Mouse (Mus musculus) kidney, postnatal 0 days (tissue): Measurements from ENCODE around the gene Cfap46. TPM values are rescaled to one million over a fixed set of nuclear protein-coding genes. Genes with fewer than 3 reads are reported as not detected.

ENCODE experiments used
- ATAC-seq: fragments of 200-750 bp; cut with Nextera tagmentation; replicated peaks from 2 replicates; pipeline ENCODE4 v1.8.0; 2017; ENCODE audit warnings: low read depth, moderate number of reproducible peaks, moderate TSS enrichment, moderate library complexity; ENCODE audit not compliant: low FRiP score
- DNase-seq: peaks from one replicate; pipeline ENCODE4 v3.0.0-alpha.2; 2016; ENCODE audit warnings: low spot score
- H3K27ac ChIP-seq: fragments of 300-500 bp; sonication (generic); 2 replicates; pipeline ENCODE4 v1.5.1; 2014; ENCODE audit warnings: mild to moderate bottlenecking
- H3K27me3 ChIP-seq: fragments of 300-500 bp; sonication (generic); 2 replicates; pipeline ENCODE4 v1.6.1; 2014; ENCODE audit warnings: low read length, mixed read lengths; ENCODE audit not compliant: insufficient read depth
- H3K36me3 ChIP-seq: fragments of 300-500 bp; sonication (generic); 2 replicates; pipeline ENCODE4 v1.6.1; 2014; ENCODE audit warnings: low read length, mixed read lengths; ENCODE audit not compliant: insufficient read depth
- H3K4me1 ChIP-seq: fragments of 300-500 bp; sonication (generic); replicated peaks from 2 replicates; pipeline ENCODE4 v1.6.1; 2014; ENCODE audit warnings: antibody characterized with exemption, low read length, mixed read lengths; ENCODE audit not compliant: insufficient read depth
- H3K4me2 ChIP-seq: fragments of 300-500 bp; sonication (generic); 2 replicates; pipeline ENCODE4 v1.6.1; 2014; ENCODE audit warnings: mild to moderate bottlenecking, low read length, moderate library complexity, mixed read lengths
- H3K4me3 ChIP-seq: fragments of 300-500 bp; sonication (generic); replicated peaks from 2 replicates; pipeline ENCODE4 v1.5.1; 2014; ENCODE audit warnings: low read depth, low read length
- H3K9ac ChIP-seq: fragments of 300-500 bp; sonication (generic); 2 replicates; pipeline ENCODE4 v1.6.1; 2014; ENCODE audit warnings: low read depth, low read length
- H3K9me3 ChIP-seq: fragments of 300-500 bp; sonication (generic); replicated peaks from 2 replicates; pipeline ENCODE4 v1.6.1; 2016; ENCODE audit warnings: low read length, inconsistent platforms, mixed read lengths
- CTCF ChIP-seq: IDR thresholded peaks from 2 replicates; pipeline ENCODE4 v1.5.1; 2016; ENCODE audit warnings: antibody characterized with exemption, low read depth, mild to moderate bottlenecking, moderate library complexity
- WGBS: fragments of 180-500 bp; shearing (Covaris S2); extraction: QIAGEN DNeasy Blood & Tissue Kit; methylation state at CpG from one replicate; pipeline ENCODE4 v1.1.7; 2014; 5-methylcytosine and 5-hydroxymethylcytosine counted together
- polyA plus RNA-seq: library from polyadenylated mRNA; unstranded; fragments of >200 nt; fragmentation: Nextera tagmentation; extraction: Ambion mirVana; gene quantifications from 2 replicates; pipeline ENCODE4 v1.2.1, GENCODE M21; 2015

Cfap46 gene
- polyA plus RNA-seq, 1 experiment from 2014 or later: not detected

DNA sequence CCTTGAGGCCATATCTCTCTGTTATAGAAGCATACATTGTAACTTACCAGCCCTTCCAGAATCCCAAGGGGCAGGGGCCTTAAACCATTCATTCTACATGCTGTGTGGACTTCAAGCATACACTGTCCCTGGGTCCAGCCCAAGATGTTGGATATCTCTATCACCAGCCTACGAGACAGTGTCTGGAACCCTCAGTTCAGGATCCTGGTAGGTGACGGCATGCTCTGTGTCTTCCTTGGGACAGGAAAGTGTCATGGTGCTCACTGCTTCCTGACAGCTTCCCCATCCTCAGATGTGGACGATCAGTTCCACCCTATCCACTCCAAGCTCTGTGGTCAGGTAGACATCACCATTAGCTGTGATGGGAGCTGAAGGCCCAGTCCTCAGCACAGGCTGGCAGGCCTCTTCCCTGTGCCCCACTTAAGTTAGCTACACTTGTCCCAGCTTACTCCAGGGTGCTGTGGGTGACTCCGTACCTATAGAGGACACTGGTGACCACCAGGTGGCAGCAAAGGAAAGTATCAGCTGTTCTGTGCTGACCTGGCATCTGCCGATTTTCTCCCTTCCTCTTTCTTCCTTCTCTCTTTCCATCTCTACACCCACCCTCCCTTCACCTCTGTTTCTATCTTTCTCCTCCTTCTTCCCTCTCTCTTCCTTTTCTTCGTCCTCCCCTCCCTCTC, 19.7 kb upstream of the Cfap46 start:
- WGBS: 27% methylated on average over 6 of the region's 6 CpGs

DNA sequence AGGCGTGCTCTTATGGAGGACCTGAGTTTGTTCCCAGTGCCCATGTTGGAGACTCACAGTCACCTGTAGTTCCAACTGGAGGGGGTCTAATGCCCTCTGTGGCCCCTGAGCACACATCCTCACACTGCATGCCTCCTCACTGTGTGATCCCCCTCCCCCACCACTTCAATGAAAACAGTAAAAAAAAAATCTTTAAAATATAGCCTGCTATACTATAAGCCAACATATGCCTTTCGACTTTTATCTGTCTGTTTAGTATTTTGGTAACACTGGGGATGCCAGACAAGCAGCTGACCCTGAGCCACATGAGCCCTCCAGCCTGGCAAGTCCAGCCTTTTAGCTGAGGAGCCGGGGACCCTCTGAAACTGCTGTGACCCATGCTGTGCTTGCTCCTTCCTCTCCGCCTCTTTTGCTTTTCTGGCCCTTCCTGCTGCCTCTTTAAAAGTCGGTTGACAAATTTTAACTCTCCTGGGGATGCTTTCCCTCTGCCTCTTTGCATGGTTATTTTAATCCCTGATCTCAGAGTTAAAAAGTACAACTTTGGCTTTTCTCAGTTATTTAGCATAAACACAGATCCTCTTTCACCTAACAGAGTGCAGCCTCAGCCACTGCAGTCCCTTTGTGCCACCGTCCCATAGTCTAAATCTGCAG, 18.2 kb upstream of the Cfap46 start:
- H3K9ac ChIP-seq: no peak overlapping the region
- H3K27me3 ChIP-seq: no peaks in the 10 kb centered on the region; the same call in 1 of the 2 replicates
- H3K4me2 ChIP-seq: no peak overlapping the region
- no peak overlapping the region for H3K4me3 ChIP-seq
- TF ChIP-seq CTCF: no peak
- no peaks in the 10 kb centered on the region for H3K4me1 ChIP-seq
- H3K9me3 ChIP-seq: no peaks in the 10 kb centered on the region
- DNase-seq: no peak
- WGBS: 41% methylated on average over 6 of the region's 6 CpGs
- no peak overlapping the region for H3K27ac ChIP-seq
- ATAC-seq: no peak
- no peaks in the 10 kb centered on the region for H3K36me3 ChIP-seq

More for the DNA sequence above, 19.7 kb upstream of the Cfap46 start:
- ATAC-seq (0 out of 2 replicates have a peak, but pooled peaks have one; percentile 49), DNase-seq (peak; percentile 85)
- Histone ChIP-seq H3K4me2 (no peak overlapping the region), H3K27ac (no peak overlapping the region), H3K9ac (no peak overlapping the region), H3K36me3 (no peaks in the 10 kb centered on the region), H3K4me1 (no peaks in the 10 kb centered on the region), H3K4me3 (no peak overlapping the region), H3K27me3 (no peaks in the 10 kb centered on the region; the same call in 1 of the 2 replicates), H3K9me3 (no peaks in the 10 kb centered on the region)
- TF ChIP-seq CTCF: peak; percentile 91

DNA sequence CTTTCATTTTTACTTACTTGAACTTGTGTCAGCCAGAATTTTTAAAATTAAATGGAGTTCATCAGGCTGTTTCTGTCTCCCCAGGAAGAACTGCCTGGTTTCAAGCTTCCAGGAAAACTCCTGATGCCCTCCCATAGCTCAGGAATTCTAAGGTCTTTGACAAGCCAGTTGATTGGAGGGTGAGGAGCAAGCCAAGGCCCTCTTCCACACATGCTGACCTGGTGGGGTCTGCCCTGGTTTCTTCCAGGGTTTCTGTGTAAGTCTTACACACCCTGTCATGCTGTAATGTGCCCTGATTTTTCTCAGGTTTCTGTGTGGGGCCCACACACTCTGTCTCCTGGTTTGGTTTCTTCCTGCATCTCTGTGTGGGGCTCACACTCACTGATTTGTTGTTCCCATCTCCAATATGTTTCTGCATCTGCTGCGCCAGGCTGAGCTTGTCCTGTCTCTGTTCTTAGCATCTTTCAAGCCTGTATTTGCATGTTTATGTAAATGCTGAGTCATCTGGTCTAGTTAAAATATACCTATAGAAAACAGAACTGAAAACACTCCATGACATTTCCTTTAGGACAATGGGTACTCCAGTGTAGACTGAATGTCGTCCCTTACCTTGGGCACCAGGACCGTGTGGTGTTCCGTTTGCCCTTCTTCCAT, 9.2 kb upstream of the Cfap46 start:
- Histone ChIP-seq H3K4me2 (no peak overlapping the region), H3K9ac (no peak overlapping the region), H3K4me3 (no peak overlapping the region), H3K36me3 (no peaks in the 10 kb centered on the region), H3K4me1 (no peaks in the 10 kb centered on the region), H3K27me3 (no peaks in the 10 kb centered on the region), H3K27ac (no peak overlapping the region), H3K9me3 (no peaks in the 10 kb centered on the region)
- ATAC-seq (no peak), DNase-seq (no peak)
- 93% methylated on average over 4 of the region's 4 CpGs for WGBS
- TF ChIP-seq CTCF: no peak

GRCm38 (mm10) chr7:139692211-139692610, 8.6 kb upstream of the Cfap46 start:
- TF ChIP-seq CTCF: no peak
- H3K4me3 ChIP-seq: no peak overlapping the region
- no peak overlapping the region for H3K9ac ChIP-seq
- no peak for DNase-seq
- WGBS: 80% methylated on average over 11 of the region's 11 CpGs
- no peak for ATAC-seq
- H3K9me3 ChIP-seq: no peaks in the 10 kb centered on the region
- H3K27ac ChIP-seq: no peak overlapping the region
- no peaks in the 10 kb centered on the region for H3K27me3 ChIP-seq
- no peak overlapping the region for H3K4me2 ChIP-seq
- H3K36me3 ChIP-seq: no peaks in the 10 kb centered on the region
- H3K4me1 ChIP-seq: no peaks in the 10 kb centered on the region

DNA sequence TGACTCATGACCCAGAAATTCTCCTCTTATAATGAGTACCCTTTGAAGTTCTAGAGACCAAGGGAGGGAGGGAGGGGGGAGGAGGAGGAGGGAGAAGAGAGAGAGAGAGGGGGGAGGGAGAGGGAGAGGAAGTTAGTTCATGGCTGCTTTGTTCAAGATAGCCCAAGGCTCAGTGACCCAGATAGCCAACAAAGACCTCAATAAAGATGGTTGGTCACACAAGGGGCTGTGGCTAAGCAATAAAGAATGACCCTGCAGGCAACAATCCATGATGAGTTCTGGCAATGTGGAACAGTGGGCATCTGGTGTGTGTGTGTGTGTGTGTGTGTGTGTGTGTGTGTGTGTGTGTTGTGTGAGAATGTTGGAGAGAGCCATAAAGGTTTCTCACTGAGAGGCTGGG, 1.7 kb upstream of the Cfap46 start:
- no peak for ATAC-seq
- TF ChIP-seq CTCF: no peak

GRCm38 (mm10) chr7:139684553-139684929, 924 bp upstream of the Cfap46 start:
- peak; percentile 93 for TF ChIP-seq CTCF
- no peaks in the 10 kb centered on the region for H3K27me3 ChIP-seq
- DNase-seq: peak; percentile 97
- 0 out of 2 replicates have a peak, but pooled peaks cover 6% of the 10 kb centered on the region for H3K4me1 ChIP-seq
- 0% methylated on average over 14 of the region's 14 CpGs for WGBS
- H3K27ac ChIP-seq: 0 out of 2 replicates have a peak overlapping the region, but pooled peaks have one; percentile 8
- peak; percentile 84 for ATAC-seq
- 0 out of 2 replicates have a peak overlapping the region, but pooled peaks have one; percentile 42 for H3K9ac ChIP-seq
- peak overlapping the region; percentile 88 for H3K4me2 ChIP-seq
- peak overlapping the region; percentile 39 for H3K4me3 ChIP-seq
- H3K9me3 ChIP-seq: no peaks in the 10 kb centered on the region
- no peaks in the 10 kb centered on the region for H3K36me3 ChIP-seq

More for the DNA sequence above, 1.7 kb upstream of the Cfap46 start:
- Histone ChIP-seq H3K36me3 (no peaks in the 10 kb centered on the region), H3K9ac (no peak overlapping the region), H3K27me3 (no peaks in the 10 kb centered on the region), H3K4me2 (no peak overlapping the region), H3K27ac (no peak overlapping the region), H3K9me3 (no peaks in the 10 kb centered on the region), H3K4me3 (no peak overlapping the region), H3K4me1 (0 out of 2 replicates have a peak, but pooled peaks cover 6% of the 10 kb centered on the region)
- peak; percentile 11 for DNase-seq
